Mouse (Mus musculus) gastrocnemius, adult 2 months (tissue): ENCODE results near the gene Slit2. TPM values are rescaled to one million over a fixed set of nuclear protein-coding genes. Genes with fewer than 3 reads are reported as not detected.
"Not testable (repeated sequence)": the region's sequence is repeated elsewhere in the genome, so short reads cannot be mapped to it uniquely, and the experiment has no call there.

Source experiments
- DNase-seq: peaks from one replicate; pipeline ENCODE4 v3.0.0; 2022
- H3K27ac ChIP-seq: fragments of 200-600 bp; 2 replicates; pipeline ENCODE4 v1.8.1; 2022; ENCODE audit warnings: mild to moderate bottlenecking
- H3K4me3 ChIP-seq: fragments of 200-600 bp; 2 replicates; pipeline ENCODE4 v1.8.1; 2022; ENCODE audit warnings: mild to moderate bottlenecking, moderate library complexity
- CTCF ChIP-seq: fragments of 200-600 bp; IDR thresholded peaks from 2 replicates; pipeline ENCODE4 v1.8.1; 2022; ENCODE audit warnings: antibody characterized with exemption, mild to moderate bottlenecking, moderate library complexity
- intact Hi-C: fragments of 180-260 bp; cut with DNase I; formaldehyde crosslinking; loops from one replicate; pipeline ENCODE4 v1.15.1; 2025
- total RNA-seq, 2 experiments: library from RNA; stranded (reverse); gene quantifications; 2 replicates each; pipeline ENCODE4 v1.2.3; 2021

Slit2 gene
- total RNA-seq, 2 experiments from 2014 or later: 0.64 to 1.4 TPM

DNA sequence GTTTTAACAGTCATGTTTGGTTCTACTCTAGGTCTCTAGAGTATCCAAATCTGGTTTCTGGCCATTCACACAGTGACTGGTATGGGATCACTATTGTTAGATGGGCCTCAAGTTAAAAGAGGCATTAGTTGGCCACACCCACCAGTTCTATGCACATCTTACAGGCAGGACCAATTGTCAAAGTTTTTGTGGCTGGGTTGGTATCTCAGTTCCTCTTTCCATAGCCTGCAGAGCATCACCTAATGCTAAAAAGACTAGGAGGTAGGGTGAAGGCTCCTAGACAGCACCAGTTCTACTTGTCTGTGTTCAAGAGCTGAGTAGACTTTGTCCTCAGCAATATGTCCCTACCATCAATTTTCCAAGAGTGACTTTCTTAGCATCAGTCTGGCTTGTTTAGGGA is 216.4 kb downstream of the Slit2 start:
- intact Hi-C loops: no loop called here
- TF ChIP-seq CTCF: no peak
- H3K4me3 ChIP-seq: no peak overlapping the region
- DNase-seq: no peak
- no peak overlapping the region for H3K27ac ChIP-seq

- no peak for TF ChIP-seq CTCF
- intact Hi-C loops: no loop called here
- no peak overlapping the region for H3K4me3 ChIP-seq
- no peak for DNase-seq
- no peak overlapping the region for H3K27ac ChIP-seq
Measured at GRCm38 (mm10) chr5:48215248-48215647, 232.3 kb downstream of the Slit2 start.

GRCm38 (mm10) chr5:48219624-48220155 is 236.8 kb downstream of the Slit2 start:
- Histone ChIP-seq H3K27ac (no peak overlapping the region), H3K4me3 (no peak overlapping the region)
- no peak for DNase-seq
- intact Hi-C loops: no loop called here
- TF ChIP-seq CTCF: no peak

DNA sequence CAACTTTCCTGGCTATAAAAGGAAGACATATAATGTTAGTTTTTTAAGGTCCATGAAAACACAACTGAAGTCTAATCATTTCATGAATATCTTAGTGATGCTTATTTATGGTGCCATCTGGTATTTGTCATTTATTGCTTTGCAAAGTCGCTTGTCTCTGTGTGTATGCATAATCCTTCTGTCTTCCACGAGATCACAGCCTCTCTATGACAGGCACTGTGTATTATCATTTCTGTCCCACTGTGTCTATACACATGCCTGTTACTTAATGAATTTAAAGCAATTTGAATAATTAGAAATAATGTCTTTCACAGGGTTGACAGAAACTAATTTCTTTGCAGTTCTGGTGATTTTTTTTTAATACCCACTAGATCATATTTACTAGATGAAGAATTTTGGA is 242.6 kb downstream of the Slit2 start:
- Histone ChIP-seq H3K27ac (no peak overlapping the region), H3K4me3 (no peak overlapping the region)
- no peak for TF ChIP-seq CTCF
- intact Hi-C loops: no loop called here
- DNase-seq: no peak

DNA sequence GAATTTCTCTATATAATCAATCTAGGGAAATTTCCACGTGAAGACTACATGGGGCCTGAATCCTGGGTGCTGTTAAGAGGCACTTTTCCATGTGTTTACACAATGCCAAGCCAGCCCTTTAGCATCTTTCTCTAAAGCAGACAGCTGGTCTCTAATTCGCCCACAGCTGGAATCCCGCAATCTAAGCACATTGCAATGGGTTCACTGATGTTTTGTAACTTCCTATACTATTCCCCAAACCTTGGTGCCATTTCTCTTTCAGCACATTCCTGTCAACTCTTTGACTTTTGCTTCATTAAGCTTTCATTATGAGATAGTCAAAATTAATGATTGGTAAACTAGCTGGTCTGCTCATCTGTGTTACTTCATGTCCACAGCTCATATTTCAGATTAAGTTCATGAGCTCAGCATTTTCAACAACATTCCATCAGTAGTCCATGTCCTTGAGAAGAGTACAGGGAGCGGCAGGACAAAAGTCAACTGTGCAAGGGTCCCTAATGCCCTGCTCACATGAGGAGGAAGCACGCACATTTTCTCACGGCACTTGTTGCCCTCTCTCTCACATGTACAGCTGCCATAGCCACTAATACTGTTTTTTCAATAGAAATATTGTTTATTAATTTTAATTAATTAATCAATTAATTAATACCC is 247.6 kb downstream of the Slit2 start:
- intact Hi-C loops: no loop called here
- no peak overlapping the region for H3K27ac ChIP-seq
- TF ChIP-seq CTCF: no peak

GRCm38 (mm10) chr5:48234728-48235127 is 251.8 kb downstream of the Slit2 start:
- Histone ChIP-seq H3K4me3 (no peak overlapping the region), H3K27ac (no peak overlapping the region)
- intact Hi-C loops: no loop called here
- no peak for TF ChIP-seq CTCF
- DNase-seq: no peak

More for the DNA sequence above, 247.6 kb downstream of the Slit2 start:
- no peak overlapping the region for H3K4me3 ChIP-seq
- DNase-seq: no peak

DNA sequence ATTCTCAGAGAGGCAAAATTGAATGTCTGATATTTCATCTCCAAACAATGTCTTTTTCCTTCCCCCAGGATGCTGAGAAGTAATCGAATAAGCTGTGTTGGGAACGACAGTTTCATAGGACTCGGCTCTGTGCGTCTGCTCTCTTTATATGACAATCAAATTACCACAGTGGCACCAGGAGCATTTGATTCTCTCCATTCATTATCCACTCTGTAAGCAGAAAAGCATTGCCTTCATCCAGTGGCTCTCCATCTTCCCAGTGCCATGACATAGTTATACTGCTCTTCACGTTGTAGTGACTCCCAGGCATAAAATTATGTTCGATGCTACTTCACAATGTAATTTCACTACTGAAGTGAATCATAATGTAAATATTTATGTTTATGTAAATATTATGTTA is 252.3 kb downstream of the Slit2 start:
- TF ChIP-seq CTCF: no peak
- intact Hi-C loops: no loop called here
- H3K4me3 ChIP-seq: no peak overlapping the region
- DNase-seq: no peak
- no peak overlapping the region for H3K27ac ChIP-seq

- intact Hi-C loops, DNase-seq, H3K4me3 ChIP-seq, H3K27ac ChIP-seq: not testable (repeated sequence)
- peak; percentile 49 for TF ChIP-seq CTCF
Measured at GRCm38 (mm10) chr5:48240751-48241150, 257.8 kb downstream of the Slit2 start.

DNA sequence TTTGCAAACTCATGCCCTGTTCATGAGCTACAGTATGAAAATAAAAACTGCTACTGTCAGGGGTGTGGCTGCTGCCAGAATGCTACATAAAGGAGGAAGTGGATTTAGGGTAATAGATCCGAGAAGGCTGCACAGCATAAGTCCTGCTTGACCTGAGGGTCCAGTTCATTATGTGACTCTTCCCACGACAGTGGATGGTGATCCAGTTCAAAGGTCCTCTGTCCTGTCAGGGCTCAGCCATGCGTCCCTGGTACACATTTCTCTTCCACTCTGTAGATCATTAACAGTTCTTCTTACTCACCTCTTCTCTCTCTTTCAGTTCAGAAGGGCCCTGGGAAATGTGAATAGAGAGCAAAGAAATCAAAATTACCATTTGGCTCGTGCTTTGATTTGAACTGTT is 265.4 kb downstream of the Slit2 start:
- no peak for TF ChIP-seq CTCF

DNA sequence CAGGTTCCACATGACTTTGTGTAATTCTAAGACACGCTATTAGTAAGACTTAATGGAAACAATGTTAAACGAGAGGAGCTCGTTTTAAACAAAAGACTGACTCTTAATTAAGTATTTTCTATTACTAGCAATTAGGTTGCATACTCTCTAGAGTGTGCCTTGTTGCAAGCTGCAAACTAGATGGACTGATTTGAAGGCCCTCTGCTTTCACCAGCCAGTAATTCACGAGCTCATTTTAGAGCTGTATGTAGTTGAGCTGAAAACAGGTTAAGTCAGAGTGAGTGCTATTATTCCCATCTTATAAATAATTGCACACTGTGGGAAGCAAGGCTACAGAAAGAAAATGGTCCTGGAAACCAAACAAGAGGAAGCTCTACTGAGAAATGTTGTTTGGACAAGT is 294.6 kb downstream of the Slit2 start:
- Histone ChIP-seq H3K27ac (no peak overlapping the region), H3K4me3 (no peak overlapping the region)
- intact Hi-C loops: no loop called here
- TF ChIP-seq CTCF: no peak
- DNase-seq: no peak

More for the DNA sequence above, 265.4 kb downstream of the Slit2 start:
- H3K27ac ChIP-seq: no peak overlapping the region
- intact Hi-C loops: no loop called here
- H3K4me3 ChIP-seq: no peak overlapping the region
- DNase-seq: no peak

GRCm38 (mm10) chr5:48301186-48301585 is 318.2 kb downstream of the Slit2 start:
- no peak overlapping the region for H3K27ac ChIP-seq
- intact Hi-C loops: no loop called here
- DNase-seq: no peak
- TF ChIP-seq CTCF: no peak
- H3K4me3 ChIP-seq: no peak overlapping the region

- Histone ChIP-seq H3K27ac (no peak overlapping the region), H3K4me3 (no peak overlapping the region)
- intact Hi-C loops: no loop called here
- DNase-seq: no peak
- TF ChIP-seq CTCF: no peak
Measured at GRCm38 (mm10) chr5:48315057-48315602, 332.2 kb downstream of the Slit2 start.

- no peak overlapping the region for H3K4me3 ChIP-seq
- DNase-seq: no peak
- intact Hi-C loops: no loop called here
- H3K27ac ChIP-seq: no peak overlapping the region
- no peak for TF ChIP-seq CTCF
Measured at GRCm38 (mm10) chr5:48320597-48320996, 337.7 kb downstream of the Slit2 start.

GRCm38 (mm10) chr5:48326221-48326620 is 343.3 kb downstream of the Slit2 start:
- TF ChIP-seq CTCF: no peak

More at GRCm38 (mm10) chr5:48326221-48326620, 343.3 kb downstream of the Slit2 start:
- intact Hi-C loops: no loop called here
- Histone ChIP-seq H3K27ac (no peak overlapping the region), H3K4me3 (no peak overlapping the region)
- no peak for DNase-seq
